Mouse (Mus musculus) heart, embryonic 10.5 days (tissue): ENCODE results near the gene Adgrg5. TPM values are rescaled to one million over a fixed set of nuclear protein-coding genes. Genes with fewer than 3 reads are reported as not detected.
A peak's percentile ranks its signal among the peaks of the same experiment; 100 is the strongest.

ENCODE experiments used
- DNase-seq: peaks from one replicate; pipeline ENCODE4 v3.0.0-alpha.2; 2017; ENCODE audit warnings: low spot score
- H3K27ac ChIP-seq: fragments of 300-500 bp; sonication (generic); 2 replicates; pipeline ENCODE4 v1.5.1; 2016; ENCODE audit warnings: mild to moderate bottlenecking
- H3K27me3 ChIP-seq: fragments of 300-500 bp; sonication (generic); 2 replicates; pipeline ENCODE4 v1.6.1; 2016; ENCODE audit warnings: mild to moderate bottlenecking; ENCODE audit not compliant: poor library complexity, insufficient read depth, severe bottlenecking
- H3K36me3 ChIP-seq: fragments of 300-500 bp; sonication (generic); 2 replicates; pipeline ENCODE4 v1.6.1; 2016; ENCODE audit warnings: mild to moderate bottlenecking, moderate library complexity
- H3K4me1 ChIP-seq: fragments of 300-500 bp; sonication (generic); 2 replicates; pipeline ENCODE4 v1.6.1; 2016; ENCODE audit warnings: mild to moderate bottlenecking
- H3K4me3 ChIP-seq: fragments of 300-500 bp; sonication (generic); 2 replicates; pipeline ENCODE4 v1.5.1; 2016; ENCODE audit warnings: mild to moderate bottlenecking, moderate library complexity
- H3K9me3 ChIP-seq: fragments of 300-500 bp; sonication (generic); 2 replicates; pipeline ENCODE4 v1.6.1; 2016; ENCODE audit warnings: mild to moderate bottlenecking, moderate library complexity
- WGBS: fragments of 180-500 bp; shearing (Covaris S2); methylation state at CpG from one replicate; pipeline ENCODE4 v1.1.7; 2016; 5-methylcytosine and 5-hydroxymethylcytosine counted together
- polyA plus RNA-seq: library from polyadenylated mRNA; unstranded; fragments of >200 nt; fragmentation: Nextera tagmentation; extraction: Ambion mirVana; gene quantifications from 2 replicates; pipeline ENCODE4 v1.2.1, GENCODE M21; 2016

Gene Adgrg5
- polyA plus RNA-seq, 1 experiment from 2014 or later = 0.69 TPM

DNA sequence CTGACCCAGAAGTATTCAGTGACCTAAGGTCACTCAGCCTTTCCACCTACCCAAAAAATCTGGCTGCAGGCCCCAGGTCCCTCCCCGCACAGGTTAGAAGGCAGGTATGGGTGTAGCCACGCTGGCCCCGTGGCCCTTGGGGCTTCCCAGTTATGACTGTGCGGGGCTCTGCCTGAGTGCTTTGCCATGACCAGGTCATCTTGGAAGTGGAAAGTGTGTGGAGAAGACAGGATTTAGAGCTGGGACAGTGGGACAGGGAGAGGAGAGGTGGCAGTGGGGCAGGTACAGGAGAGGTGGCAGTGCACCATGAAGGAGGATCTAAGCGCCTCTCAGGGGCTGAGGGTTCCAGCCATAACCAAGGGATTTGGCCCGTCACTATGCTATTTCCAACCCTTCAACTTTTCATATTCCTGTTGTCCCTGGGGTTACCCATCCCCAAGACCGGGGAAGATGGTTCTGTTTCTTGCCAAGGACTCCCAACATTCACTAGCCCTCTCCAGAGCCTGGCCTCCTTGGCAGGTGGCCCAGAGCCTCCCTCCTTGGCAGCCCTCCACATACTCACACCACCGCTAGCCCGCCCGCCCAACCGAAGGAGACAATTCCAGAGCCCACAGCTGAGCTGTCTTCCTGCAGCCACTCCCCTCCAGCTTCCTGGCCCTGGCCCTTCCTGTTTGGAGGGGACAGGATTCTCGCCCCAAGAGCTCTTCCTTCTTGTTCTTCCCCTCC lies 18.9 kb upstream of the Adgrg5 start:
- Histone ChIP-seq H3K4me3 (no peak overlapping the region), H3K4me1 (peaks cover 65% of the 10 kb centered on the region), H3K36me3 (peaks cover 74% of the 10 kb centered on the region), H3K27ac (peak overlapping the region; percentile 48), H3K9me3 (no peaks in the 10 kb centered on the region), H3K27me3 (no peaks in the 10 kb centered on the region)
- no peak for DNase-seq
- 77% methylated on average over 12 of the region's 12 CpGs for WGBS

- Histone ChIP-seq H3K36me3 (peaks cover 89% of the 10 kb centered on the region), H3K9me3 (no peaks in the 10 kb centered on the region), H3K4me3 (no peak overlapping the region), H3K27me3 (peaks cover 6% of the 10 kb centered on the region; the same call in 1 of the 2 replicates), H3K27ac (peak overlapping the region; percentile 59), H3K4me1 (peaks cover 47% of the 10 kb centered on the region)
- WGBS = 84% methylated on average over 18 of the region's 18 CpGs
- no peak for DNase-seq
Observed at GRCm38 (mm10) chr8:94907591-94908300, 15.7 kb upstream of the Adgrg5 start.

DNA sequence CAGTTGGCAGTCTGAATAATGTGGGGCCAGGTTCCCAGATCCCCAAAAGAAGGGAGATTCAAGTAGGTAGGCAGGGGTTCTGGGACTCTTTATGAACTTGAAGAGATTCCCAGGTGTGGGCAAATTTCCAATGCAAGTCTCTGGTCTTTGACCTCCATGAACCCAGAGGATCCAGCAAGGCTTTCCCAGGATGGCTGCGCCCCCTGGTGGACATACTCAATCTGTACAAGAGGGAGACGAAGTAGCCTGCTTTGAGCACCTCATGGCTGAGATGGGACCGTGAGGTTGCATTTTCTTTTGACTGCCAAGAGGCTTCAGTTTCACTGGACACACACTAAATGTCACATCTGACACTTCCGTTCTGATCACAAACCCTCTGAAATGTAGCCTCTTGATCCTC lies 14.6 kb upstream of the Adgrg5 start:
- Histone ChIP-seq H3K9me3 (no peaks in the 10 kb centered on the region), H3K4me3 (no peak overlapping the region), H3K27ac (peak overlapping the region; percentile 59; the same call in 1 of the 2 replicates), H3K27me3 (peaks cover 15% of the 10 kb centered on the region), H3K36me3 (peaks cover 84% of the 10 kb centered on the region), H3K4me1 (peaks cover 55% of the 10 kb centered on the region)
- DNase-seq = peak; percentile 93
- 5% methylated on average over 4 of the region's 4 CpGs for WGBS

GRCm38 (mm10) chr8:94913061-94913660 lies 10.3 kb upstream of the Adgrg5 start:
- Histone ChIP-seq H3K4me1 (peaks cover 63% of the 10 kb centered on the region), H3K4me3 (peak overlapping the region; percentile 63), H3K9me3 (no peaks in the 10 kb centered on the region), H3K27ac (peak overlapping the region; percentile 79), H3K36me3 (peaks cover 45% of the 10 kb centered on the region), H3K27me3 (peaks cover 21% of the 10 kb centered on the region)
- WGBS = 6% methylated on average over 77 of the region's 77 CpGs
- DNase-seq = peak; percentile 92

DNA sequence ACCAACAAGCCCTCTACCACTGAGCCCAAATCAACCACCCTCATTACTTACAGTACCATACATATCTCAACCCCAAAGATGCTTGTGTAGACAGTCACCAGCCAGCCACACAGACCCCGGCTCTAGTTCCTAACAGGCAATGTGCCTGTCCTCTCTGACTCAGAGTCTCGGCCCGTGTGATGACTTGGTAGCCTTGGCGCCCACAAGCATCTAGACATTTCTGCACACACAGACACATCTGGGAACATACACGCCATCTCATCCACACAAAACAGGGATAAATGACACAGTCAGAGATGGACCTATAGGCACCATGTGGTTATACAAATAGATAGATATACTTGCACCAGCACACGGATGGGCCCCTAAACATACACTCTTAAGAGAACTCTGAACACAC lies 9.2 kb upstream of the Adgrg5 start:
- peaks cover 60% of the 10 kb centered on the region for H3K4me1 ChIP-seq
- peak overlapping the region; percentile 79; the same call in 1 of the 2 replicates for H3K27ac ChIP-seq

DNA sequence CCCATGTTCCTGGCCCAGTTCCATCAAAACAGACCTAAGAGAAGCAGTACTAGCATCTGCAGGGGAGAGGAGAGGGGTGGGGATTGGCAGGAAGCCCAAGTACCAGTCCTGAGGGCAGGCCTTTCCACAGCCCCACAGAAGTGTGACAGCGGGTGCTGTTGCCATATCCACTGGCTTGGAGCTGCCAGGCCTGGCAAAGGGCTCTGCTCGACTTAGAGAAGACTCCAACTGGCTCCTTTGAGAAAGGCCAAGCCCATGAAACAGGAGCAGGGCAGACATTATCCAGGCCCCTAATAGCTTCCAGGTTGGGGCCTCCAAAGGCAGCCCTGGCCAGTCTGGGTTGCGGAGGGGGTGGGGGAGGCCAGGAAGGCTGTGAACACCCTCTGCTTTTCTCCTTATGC lies 8.8 kb upstream of the Adgrg5 start:
- H3K27ac ChIP-seq = peak overlapping the region; percentile 64
- peaks cover 32% of the 10 kb centered on the region for H3K36me3 ChIP-seq
- peak overlapping the region; percentile 27; the same call in 1 of the 2 replicates for H3K4me3 ChIP-seq
- peaks cover 60% of the 10 kb centered on the region for H3K4me1 ChIP-seq
- no peaks in the 10 kb centered on the region for H3K9me3 ChIP-seq
- peaks cover 21% of the 10 kb centered on the region for H3K27me3 ChIP-seq
- DNase-seq = no peak
- 61% methylated on average over 3 of the region's 3 CpGs for WGBS

More for the DNA sequence above, 9.2 kb upstream of the Adgrg5 start:
- no peaks in the 10 kb centered on the region for H3K9me3 ChIP-seq
- H3K36me3 ChIP-seq = peaks cover 36% of the 10 kb centered on the region
- peaks cover 21% of the 10 kb centered on the region for H3K27me3 ChIP-seq
- no peak for DNase-seq
- 83% methylated on average over 6 of the region's 6 CpGs for WGBS
- H3K4me3 ChIP-seq = no peak overlapping the region

- Histone ChIP-seq H3K27me3 (peaks cover 21% of the 10 kb centered on the region), H3K4me1 (peaks cover 60% of the 10 kb centered on the region), H3K36me3 (peaks cover 21% of the 10 kb centered on the region), H3K27ac (peak overlapping the region; percentile 97), H3K4me3 (peak overlapping the region; percentile 93), H3K9me3 (no peaks in the 10 kb centered on the region)
- DNase-seq = peak; percentile 79
- WGBS = 50% methylated on average over 9 of the region's 9 CpGs
Observed at GRCm38 (mm10) chr8:94916311-94916959, 7.1 kb upstream of the Adgrg5 start.

DNA sequence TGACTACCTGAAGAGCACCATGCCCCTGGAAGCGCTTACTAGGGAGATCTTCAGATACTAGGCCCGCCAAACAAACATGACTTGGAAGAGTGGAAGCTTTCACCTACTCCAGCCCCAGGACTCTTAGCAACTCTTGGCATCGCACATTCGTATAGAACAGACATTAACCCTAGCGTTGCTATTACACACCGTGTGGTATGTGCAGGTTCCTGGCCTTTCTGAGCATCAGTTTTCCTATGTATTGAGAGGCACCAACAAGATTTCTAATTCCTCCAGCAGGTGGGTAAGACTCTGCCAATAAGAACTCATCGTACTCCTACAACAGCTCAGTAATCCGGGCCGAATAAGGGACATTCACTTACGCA lies 6.6 kb upstream of the Adgrg5 start:
- 5% methylated on average over 10 of the region's 10 CpGs for WGBS
- peaks cover 58% of the 10 kb centered on the region for H3K4me1 ChIP-seq
- no peak for DNase-seq

DNA sequence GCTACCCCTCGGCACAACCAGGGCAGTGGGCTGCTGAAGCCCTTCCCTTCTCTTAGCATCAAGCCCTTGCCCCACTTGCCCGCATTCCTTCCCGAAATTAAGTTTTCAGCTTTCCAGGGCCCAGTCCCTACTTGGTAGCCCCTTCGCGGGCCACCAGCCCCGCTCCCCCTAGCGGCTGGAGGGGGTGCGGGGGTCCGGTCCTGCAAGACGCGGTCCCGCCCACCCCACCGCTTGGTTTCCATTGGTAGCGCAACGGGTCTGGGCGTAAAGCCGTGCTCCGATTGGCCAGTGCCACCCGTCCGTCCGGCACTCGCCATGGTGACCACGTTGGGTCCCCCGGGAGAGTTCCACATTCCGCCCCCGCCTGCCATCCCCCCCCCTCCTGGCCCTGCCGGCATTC lies 6.1 kb upstream of the Adgrg5 start:
- peak; percentile 99 for DNase-seq
- Histone ChIP-seq H3K27ac (peak overlapping the region; percentile 97), H3K9me3 (no peaks in the 10 kb centered on the region), H3K4me3 (peak overlapping the region; percentile 93), H3K4me1 (peaks cover 62% of the 10 kb centered on the region), H3K27me3 (peaks cover 18% of the 10 kb centered on the region), H3K36me3 (peaks cover 11% of the 10 kb centered on the region; the same call in 1 of the 2 replicates)
- under 1% methylated on average over 25 of the region's 27 CpGs for whole genome bisulfite sequencing

More for the DNA sequence above, 6.6 kb upstream of the Adgrg5 start:
- Histone ChIP-seq H3K9me3 (no peaks in the 10 kb centered on the region), H3K4me3 (peak overlapping the region; percentile 93), H3K27ac (peak overlapping the region; percentile 97), H3K27me3 (peaks cover 21% of the 10 kb centered on the region), H3K36me3 (peaks cover 15% of the 10 kb centered on the region)

- H3K4me1 ChIP-seq = peaks cover 65% of the 10 kb centered on the region
- peaks cover 5% of the 10 kb centered on the region; the same call in 1 of the 2 replicates for H3K36me3 ChIP-seq
- peak; percentile 88 for DNase-seq
- H3K27ac ChIP-seq = peak within 1 kb of the TSS; percentile 97
- WGBS = 2% methylated on average over 43 of the region's 51 CpGs
- peaks cover 12% of the 10 kb centered on the region for H3K27me3 ChIP-seq
- H3K4me3 ChIP-seq = peak within 1 kb of the TSS; percentile 93
- no peaks in the 10 kb centered on the region for H3K9me3 ChIP-seq
Observed at GRCm38 (mm10) chr8:94917851-94918495, 5.5 kb upstream of the Adgrg5 start, which contains the start of gene Ccdc102a. Gene Ccdc102a, minus strand, starts transcription at chr8:94918098.

GRCm38 (mm10) chr8:94919256-94919655 lies 4.2 kb upstream of the Adgrg5 start:
- no peak for DNase-seq
- Histone ChIP-seq H3K4me3 (no peak overlapping the region), H3K27ac (no peak overlapping the region), H3K27me3 (peaks cover 4% of the 10 kb centered on the region; the same call in 1 of the 2 replicates), H3K4me1 (peaks cover 53% of the 10 kb centered on the region), H3K36me3 (0 out of 2 replicates have a peak, but pooled peaks cover 2% of the 10 kb centered on the region), H3K9me3 (no peaks in the 10 kb centered on the region)

- Histone ChIP-seq H3K27me3 (peaks cover 4% of the 10 kb centered on the region; the same call in 1 of the 2 replicates), H3K36me3 (no peaks in the 10 kb centered on the region), H3K4me1 (peaks cover 26% of the 10 kb centered on the region), H3K27ac (peak overlapping the region; percentile 70), H3K9me3 (no peaks in the 10 kb centered on the region), H3K4me3 (no peak overlapping the region)
- DNase-seq = peak; percentile 81
- WGBS = 58% methylated on average over 6 of the region's 6 CpGs
Observed at GRCm38 (mm10) chr8:94922176-94922575, 1.3 kb upstream of the Adgrg5 start.
